Mouse (Mus musculus) kidney, adult 2 months (tissue): ENCODE results near the gene Gpx1.

Experiments used
- CTCF ChIP-seq: fragments of 200-500 bp; conservative IDR thresholded peaks from 2 replicates; pipeline ENCODE4 v1.5.1; 2011; ENCODE audit warnings: low read depth, mild to moderate bottlenecking, control low read depth, low read length, moderate library complexity, mixed read lengths; ENCODE audit not compliant: insufficient read depth, insufficient read length
- POLR2A ChIP-seq: fragments of 200-500 bp; IDR thresholded peaks from one replicate; pipeline ENCODE4 v1.6.1; 2011; ENCODE audit warnings: low read depth, low read length, control low read depth

- TF ChIP-seq CTCF (no peak), POLR2A (no peak)
Observed at GRCm38 (mm10) chr9:108389220-108389619, 50.5 kb downstream of the Gpx1 start.
